Mouse (Mus musculus): ENCODE measurements at regions not wholly inside any gene's neighbourhood (a gene's known extent, or its start where the extent isn't known, plus 50 kb on each side); places are given as distances from the start of the nearest gene placed in this dataset.

DNA sequence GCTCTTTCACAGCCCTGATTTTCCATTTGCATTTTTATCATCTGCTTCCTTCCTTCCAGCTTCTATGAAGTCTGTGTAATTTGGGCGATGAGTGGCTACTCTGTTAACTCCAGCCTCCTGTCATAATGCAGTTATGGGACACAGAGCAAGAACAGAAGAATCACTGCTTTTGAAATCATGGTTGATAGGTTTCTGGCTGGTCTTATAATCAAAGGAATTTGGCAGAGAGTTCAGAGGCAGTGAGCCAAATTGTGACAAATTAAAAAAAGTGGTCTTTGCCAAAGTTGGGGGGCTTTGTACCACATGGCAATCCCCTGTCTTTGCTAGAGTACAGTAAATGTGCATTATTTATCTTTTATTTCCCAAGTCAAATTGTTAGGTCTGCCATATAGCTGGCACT, 1292.6 kb downstream of the Rapgef2 start:
- DNase-seq (ENCODE audit: low read depth, low spot score), result peak; percentile 58

DNA sequence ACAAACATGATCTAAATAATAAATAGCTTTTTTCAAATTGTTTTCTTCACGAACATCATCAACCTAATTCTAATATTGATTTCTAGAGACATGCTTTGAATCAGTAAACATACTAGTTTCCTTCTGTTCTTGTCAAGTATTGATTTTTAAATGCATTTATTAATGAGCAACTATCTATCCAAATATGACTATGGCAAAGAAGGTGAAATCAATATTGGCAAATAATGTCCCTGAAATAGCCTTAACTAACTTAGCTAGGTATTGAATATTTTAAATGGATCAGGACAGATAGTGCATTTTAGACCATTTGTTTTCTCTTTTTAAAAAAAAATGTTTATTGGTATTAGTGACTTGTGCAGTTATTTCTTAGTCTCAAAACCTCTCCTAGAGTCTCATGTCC, 1341.5 kb downstream of the Rapgef2 start:
- no peak for DNase-seq (ENCODE audit: low read depth, low spot score)

DNA sequence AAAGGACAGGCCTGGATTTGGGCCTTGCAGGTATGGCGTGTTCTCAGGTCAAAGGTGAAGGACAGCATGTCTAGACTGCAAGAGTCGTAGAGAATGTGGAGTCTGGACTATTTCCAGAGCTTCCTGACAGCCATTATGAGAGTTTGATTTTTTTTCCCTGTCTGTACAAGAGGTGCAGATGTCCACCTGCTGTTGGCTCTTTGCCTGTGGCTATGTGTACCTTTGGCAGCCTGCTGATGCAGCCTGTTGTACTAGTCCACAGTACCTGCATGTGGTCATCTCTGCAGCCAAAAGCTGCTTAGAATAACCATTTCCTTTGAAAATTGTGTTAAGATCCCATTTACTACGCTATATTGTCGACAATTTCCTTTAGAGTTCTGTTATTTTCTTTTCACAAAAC, 1389.1 kb downstream of the Rapgef2 start:
- no peak for DNase-seq (ENCODE audit: low read depth, low spot score)

DNA sequence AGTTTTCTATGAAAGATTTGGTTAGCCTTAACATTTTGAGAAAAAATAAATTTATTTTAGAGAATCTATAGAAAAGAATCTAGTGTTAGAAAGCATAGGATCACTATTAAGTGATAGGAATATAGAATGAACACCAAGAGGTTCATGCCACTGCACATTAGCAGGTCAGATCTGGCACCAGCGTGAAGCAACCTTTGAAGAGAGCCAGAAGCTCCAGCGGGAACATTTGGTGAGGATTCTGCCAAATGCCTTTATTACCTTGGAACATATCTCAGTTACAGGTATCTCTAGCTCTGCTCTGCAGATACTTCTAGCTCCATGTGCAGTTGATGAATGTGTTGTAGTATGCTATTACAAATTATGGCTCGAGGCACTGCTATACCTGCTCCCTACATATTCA, 1398.7 kb downstream of the Rapgef2 start:
- no peak for DNase-seq (ENCODE audit: low read depth, low spot score)

DNA sequence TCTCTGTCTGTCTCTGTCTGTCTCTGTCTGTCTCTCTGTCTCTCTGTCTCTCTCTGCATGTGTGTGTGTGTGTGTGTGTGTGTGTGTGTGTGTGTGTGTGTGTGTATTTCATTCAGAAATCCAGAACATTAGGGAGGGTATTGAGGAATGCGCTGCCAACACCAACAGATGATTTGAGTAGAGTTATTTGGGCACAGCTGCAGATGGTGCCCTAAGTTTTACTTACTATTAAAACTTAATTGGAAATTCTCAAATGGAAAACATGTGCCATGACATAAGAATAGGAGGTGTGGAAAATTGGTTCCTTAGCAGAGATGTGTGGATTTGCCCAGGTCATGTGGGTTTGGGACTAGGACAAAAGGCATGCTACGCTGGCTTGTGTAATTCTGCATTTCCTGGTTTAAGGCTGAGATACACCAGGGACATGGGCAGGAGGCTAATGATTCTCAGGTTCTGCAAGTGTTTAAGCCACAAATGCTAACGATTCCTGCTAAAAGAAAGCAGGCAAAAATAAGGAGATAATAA, 1437.5 kb downstream of the Rapgef2 start:
- no peak for DNase-seq (ENCODE audit: low read depth, low spot score)

DNA sequence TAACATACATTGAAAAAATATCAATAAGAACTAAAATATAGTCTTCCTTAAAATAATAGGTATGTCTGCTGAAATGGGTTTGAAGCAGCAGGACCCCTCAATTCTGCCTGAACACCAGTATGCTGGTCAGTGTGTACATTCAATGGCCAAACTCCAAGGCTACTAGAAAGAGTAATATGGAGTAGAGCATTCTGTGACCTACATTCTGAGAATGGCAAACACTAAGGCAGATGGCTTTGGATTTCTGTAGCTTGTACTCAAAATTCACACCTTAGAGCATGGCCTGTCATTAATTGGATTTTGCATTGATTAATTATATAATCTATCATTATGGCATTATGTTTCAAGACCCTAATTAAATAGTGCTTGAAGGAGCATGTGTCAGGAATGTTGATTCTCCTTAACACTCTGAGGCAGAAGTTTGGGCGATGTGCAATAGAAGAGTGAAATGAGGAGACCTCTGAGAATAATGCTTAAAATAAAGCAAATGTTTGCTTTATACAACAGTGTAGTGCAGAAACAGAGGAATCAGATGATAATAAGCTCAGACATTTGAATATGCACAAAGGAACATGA, 1454.0 kb downstream of the Rapgef2 start:
- no peak for DNase-seq (ENCODE audit: low read depth, low spot score)

DNA sequence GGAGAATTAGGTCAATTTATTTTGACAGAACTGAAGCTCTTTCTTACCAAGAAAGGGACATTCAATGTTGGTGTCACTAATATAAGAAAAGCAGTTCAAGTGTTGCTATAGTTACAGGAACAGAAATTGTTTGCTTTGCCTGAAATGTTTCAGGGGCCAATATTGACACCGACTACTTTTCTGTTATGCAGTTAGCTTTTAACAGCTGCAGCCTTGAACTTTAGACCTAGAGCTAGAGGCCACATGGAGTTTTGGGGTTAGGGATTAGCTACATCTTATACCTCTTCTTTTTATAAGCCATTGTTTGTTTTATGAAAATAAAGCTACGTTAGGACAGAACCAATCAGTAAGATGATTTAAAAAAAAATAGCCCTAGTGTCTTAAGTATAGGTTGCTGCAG, 1454.6 kb downstream of the Rapgef2 start:
- DNase-seq (ENCODE audit: low read depth, low spot score), result no peak

DNA sequence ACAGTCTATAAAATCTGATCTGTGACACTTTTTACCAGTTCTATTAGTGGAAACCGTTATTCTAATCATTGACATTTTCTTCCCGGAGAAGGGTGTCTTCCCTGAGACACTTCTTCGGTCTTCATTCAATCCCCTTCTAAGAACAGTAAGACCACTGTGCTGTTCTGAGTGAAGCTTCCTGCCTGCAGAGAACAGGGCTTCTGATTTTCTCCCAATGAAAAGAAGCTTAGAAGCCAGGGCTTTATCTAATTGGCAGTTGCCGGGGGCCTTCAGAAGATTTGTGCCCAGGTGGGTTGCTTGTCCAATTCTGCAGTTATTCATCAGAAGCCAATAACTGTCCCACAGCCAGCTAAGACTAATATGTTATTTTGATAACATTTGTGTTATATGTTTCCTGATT, 1455.1 kb downstream of the Rapgef2 start:
- no peak for DNase-seq (ENCODE audit: low read depth, low spot score)

DNA sequence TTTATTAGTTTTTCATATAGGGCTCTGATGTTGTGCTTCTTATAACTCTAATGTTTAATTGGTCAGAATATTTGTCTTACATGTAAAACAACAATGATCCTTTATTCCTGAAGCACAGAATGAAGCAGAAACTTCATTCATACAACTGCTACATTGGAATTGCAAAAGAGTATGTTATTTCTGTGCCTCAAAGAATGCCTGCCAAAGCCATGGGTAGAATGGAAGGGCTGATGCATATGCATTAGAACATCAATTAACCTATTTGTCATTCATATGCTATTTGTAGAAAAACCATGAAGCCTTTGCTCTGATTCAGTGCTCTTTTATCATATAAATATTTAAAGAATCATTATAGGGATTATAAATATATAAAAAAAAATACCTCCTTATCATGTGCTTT, 1456.1 kb downstream of the Rapgef2 start:
- DNase-seq (ENCODE audit: low read depth, low spot score), result peak; percentile 12

DNA sequence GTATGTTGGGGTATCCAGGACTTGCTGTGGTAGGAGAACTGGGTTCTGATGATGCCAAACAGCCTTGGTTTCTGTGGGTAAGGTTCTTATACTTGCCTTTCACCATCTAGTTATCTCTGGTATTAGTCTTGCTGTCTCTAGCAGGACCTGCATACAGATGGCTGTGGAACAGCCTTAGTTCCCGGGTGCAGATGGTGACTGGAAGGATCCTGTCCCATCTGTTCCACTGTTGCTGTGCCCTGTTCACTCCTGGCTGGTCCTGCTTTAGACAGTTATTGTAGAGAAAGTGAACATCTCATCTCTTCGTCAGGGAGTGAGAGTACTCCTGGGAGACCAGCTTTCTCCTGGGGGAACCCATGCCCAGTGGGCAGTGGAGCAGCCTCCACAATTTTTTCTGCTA, 1485.5 kb downstream of the Rapgef2 start:
- no peak for DNase-seq (ENCODE audit: low read depth, low spot score)

DNA sequence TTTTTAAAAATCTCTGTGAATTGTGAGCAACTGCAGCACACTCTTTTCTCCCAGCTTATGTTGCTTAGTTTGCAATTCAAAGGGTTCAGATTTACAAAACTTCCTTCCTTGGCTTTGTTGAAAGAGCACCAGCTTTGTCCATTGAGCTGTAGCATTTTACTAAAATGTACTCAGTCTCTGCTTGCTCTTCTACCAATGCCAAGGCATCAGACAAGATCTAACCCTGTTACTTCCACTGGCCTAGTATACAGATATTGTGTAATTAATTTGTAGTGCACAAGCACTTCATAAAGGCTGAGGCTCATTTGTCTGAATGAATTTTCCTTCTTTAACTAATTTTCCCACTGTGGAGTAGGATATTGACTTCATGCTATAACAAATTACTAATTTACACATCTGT, 1504.5 kb downstream of the Rapgef2 start:
- no peak for DNase-seq (ENCODE audit: low read depth, low spot score)

DNA sequence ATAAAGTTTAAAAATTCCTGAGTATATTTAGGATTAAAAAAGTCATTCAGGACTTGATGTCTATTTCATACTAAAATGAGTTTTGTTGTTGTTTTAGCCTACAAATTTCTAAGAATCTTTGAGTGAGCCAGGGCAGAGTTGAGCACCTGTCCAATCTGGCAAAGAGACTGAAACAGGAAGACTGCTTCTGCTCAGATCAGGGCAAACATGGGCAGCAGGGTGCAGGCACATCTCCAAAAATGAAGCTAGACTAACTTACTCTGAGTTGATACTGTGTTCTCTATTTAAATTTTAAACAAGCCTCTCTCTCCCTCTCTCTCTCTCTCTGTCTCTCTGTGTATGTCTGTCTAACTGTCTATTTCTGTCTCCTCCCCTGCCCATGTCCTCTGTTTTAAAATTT, 1505.0 kb downstream of the Rapgef2 start:
- DNase-seq (ENCODE audit: low read depth, low spot score), result no peak

DNA sequence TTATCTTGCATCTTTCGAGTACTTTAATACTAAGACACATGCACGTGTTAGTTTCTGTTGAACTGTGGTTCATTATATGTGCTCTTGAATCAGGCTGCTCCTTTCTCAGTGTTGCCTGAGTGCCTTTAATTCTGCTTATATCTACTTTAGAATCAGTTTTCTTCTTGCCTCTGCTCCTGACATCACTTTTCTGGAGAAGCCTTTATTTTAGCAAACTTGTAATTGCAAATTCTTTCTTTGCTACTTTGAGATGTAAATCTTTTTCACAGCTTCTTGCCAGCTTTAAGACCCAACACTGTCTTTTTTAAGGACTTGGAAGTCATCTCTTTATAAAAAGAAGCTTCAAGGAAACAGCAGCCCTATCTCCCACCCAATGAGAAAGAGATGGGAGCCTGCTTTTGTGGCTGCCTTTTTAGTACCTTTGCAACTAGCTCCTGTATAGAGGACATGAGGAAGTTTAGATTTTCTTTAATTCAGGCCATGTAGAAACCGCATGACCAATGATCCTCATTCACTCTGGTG, 1527.4 kb downstream of the Rapgef2 start:
- no peak for DNase-seq (ENCODE audit: low read depth, low spot score)

DNA sequence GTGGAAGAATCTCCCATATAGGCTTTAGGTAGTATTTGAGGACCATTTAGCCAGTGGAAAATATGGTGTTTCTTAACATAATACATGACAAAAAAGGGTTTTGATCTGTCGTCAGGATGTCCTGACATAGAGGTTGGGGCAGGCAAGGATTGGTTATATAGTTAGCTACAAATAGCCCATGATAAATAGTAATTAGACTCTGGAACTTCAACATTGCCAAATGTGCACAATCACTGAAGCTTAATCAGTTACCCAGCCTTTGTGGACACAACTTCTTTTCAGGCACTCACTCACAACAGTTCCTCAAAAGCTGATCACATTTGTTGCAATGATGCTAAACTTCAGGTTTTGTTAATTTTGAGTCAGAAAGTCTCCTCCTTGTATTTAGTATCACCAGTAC, 1528.0 kb downstream of the Rapgef2 start:
- DNase-seq (ENCODE audit: low read depth, low spot score), result no peak

DNA sequence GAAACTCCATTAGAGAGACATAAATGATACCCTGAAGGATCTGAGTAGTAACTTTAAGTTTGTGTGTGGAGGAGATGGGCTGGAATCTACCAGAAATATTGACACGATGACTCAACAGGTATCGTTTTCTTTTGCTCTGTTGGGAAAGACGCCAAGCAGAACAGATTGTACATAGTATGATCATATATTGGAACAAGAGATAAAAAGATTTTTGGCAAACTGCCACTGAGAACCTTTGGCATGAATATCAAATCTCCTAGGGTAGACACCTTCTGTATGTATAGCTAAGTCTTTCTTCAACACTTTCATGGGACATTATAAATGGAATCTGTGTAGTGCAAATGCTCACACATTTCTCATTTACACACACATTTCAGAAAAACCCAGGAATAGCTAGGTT, 1544.2 kb downstream of the Rapgef2 start:
- DNase-seq (ENCODE audit: low read depth, low spot score), result no peak

DNA sequence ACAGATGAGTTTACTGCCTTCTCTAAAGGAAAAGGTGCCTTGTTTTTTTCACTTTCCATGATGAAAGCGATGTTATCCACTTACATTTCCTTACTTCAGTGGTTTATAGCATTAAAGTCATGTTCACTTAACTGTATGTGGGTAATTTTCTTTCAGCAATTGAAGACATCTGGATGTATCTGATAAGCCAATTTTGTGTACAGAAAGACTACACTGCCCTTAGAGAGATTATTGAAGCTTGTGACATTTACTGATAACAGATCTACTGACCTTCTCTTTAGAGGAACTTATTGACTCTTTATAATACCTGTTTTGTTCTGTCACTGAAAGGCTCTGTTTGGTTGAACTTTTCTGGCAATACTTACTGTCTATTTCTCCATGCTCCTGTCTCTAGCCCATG, 1568.5 kb downstream of the Rapgef2 start:
- no peak for DNase-seq (ENCODE audit: low read depth, low spot score)

DNA sequence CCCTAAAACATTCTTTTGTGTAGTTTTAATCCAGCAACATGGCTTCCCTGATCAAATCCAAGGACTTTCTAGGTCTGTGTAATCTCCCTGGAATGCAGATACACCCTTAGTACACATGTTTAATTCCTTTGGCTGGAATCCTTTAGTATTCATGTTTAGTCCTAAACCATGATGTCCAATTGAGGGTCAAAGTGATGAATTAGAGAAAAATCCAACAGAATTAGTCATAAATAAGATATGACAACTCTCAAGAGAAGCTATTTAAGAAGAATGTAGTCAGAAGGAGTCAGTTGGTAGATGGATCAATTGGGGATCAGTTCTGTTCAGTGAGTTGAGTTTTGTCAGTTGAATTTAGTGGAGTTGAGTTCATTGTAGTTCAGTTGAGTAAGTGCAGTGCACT, 1590.7 kb downstream of the Rapgef2 start:
- DNase-seq (ENCODE audit: low read depth, low spot score), result no peak

DNA sequence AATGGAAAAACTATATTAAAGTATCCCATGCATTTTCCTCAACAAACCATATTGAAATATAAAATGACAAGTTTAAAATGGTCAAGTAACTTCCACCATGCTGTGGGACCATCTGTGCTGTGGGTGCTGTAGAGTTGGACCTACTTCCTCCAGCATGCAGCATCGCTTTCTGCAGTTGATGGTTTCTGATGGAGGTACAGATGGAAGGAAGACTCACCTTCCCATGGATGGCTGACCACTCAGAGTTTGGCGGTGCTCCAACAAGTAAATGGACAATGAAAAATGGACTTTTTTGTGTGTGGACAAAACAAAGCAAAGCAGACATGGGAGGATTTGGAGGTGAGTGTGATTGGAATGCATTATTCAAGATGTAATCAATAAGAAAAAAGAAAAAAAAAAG, 1592.3 kb downstream of the Fstl5 start:
- DNase-seq (ENCODE audit: low read depth, low spot score), result no peak

DNA sequence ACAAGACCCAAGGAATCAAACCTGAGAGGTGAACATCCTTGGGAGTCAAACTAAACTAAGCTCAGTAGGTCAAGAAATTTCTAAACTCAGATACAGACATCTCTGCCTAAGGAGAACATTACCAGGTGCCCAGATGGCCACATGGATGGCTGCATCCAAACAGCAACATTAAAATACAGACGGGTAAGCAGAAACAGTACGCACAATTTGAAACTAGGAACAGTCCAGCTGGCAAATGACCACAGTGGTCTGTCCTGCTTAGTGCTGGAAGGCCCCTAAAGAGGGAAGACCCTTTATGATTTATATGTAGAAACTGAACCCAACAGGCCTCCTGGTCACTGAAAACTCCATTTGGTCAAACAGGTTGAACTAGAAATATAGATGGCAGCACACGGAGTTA, 1579.8 kb downstream of the Fstl5 start:
- no peak for DNase-seq (ENCODE audit: low read depth, low spot score)
